Mouse (Mus musculus) neural tube, embryonic 14.5 days (tissue): ENCODE measurements around the gene Slc6a19. TPM values are rescaled to one million over a fixed set of nuclear protein-coding genes. Genes with fewer than 3 reads are reported as not detected.

Experiments used
- ATAC-seq: fragments of 200-750 bp; cut with Nextera tagmentation; 2 replicates; pipeline ENCODE4 v1.8.0; 2017; ENCODE audit warnings: low read depth, mild to moderate bottlenecking, moderate TSS enrichment, moderate library complexity
- H3K27ac ChIP-seq: fragments of 300-500 bp; sonication (generic); 2 replicates; pipeline ENCODE4 v1.5.1; 2014; ENCODE audit warnings: low read depth, mild to moderate bottlenecking, control low read depth, low read length, moderate library complexity, mixed read lengths
- H3K27me3 ChIP-seq: fragments of 300-500 bp; sonication (generic); 2 replicates; pipeline ENCODE4 v1.6.1; 2014; ENCODE audit warnings: low read length; ENCODE audit not compliant: control insufficient read depth, insufficient read depth
- H3K36me3 ChIP-seq: fragments of 300-500 bp; sonication (generic); 2 replicates; pipeline ENCODE4 v1.6.1; 2014; ENCODE audit warnings: low read length, mixed read lengths; ENCODE audit not compliant: control insufficient read depth, insufficient read depth
- H3K4me1 ChIP-seq: fragments of 300-500 bp; sonication (generic); 2 replicates; pipeline ENCODE4 v1.6.1; 2014; ENCODE audit warnings: low read length; ENCODE audit not compliant: control insufficient read depth, insufficient read depth
- H3K4me2 ChIP-seq: fragments of 300-500 bp; sonication (generic); 2 replicates; pipeline ENCODE4 v1.6.1; 2014; ENCODE audit warnings: mild to moderate bottlenecking, low read depth, low read length, control low read depth
- H3K4me3 ChIP-seq: fragments of 300-500 bp; sonication (generic); 2 replicates; pipeline ENCODE4 v1.5.1; 2014; ENCODE audit warnings: low read depth, low read length, control low read depth, mixed read lengths
- H3K9ac ChIP-seq: fragments of 300-500 bp; sonication (generic); replicated peaks from 2 replicates; pipeline ENCODE4 v1.6.1; 2014; ENCODE audit warnings: low read depth, mild to moderate bottlenecking, control low read depth, low read length, mixed read lengths
- H3K9me3 ChIP-seq: fragments of 300-500 bp; sonication (generic); 2 replicates; pipeline ENCODE4 v1.6.1; 2016; ENCODE audit warnings: low read length; ENCODE audit not compliant: control insufficient read depth
- WGBS: fragments of 180-500 bp; shearing (Covaris S2); extraction: QIAGEN DNeasy Blood & Tissue Kit; methylation state at CpG from one replicate; pipeline ENCODE4 v1.1.7; 2014; 5-methylcytosine and 5-hydroxymethylcytosine counted together
- polyA plus RNA-seq: library from polyadenylated mRNA; unstranded; fragments of >200 nt; fragmentation: Nextera tagmentation; extraction: Ambion mirVana; gene quantifications from 2 replicates; pipeline ENCODE4 v1.2.1, GENCODE M21; 2014

The Slc6a19 gene
- polyA plus RNA-seq, 1 experiment from 2014 or later: 0.07 TPM

DNA sequence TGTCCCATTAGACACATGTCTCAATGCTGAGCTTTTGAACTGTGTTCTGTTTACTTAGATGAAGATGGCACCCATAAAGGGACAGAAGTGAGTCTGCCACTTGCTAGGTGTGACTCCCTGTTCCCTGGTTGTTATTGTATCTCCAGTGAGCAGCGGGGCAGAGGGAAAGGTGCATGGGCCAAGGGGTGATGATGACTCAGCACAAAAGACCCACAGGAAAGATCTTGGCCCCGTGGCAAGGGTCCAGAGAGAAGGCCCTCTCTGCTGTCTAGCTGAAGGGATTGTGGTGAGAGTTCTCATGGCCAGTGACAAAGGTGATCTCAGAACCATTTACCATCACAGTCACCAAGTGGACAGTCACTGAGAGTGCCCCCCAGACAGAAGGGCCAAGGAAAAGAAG is 31.3 kb upstream of the Slc6a19 start:
- no peak for ATAC-seq
- Histone ChIP-seq H3K4me2 (no peak overlapping the region), H3K4me3 (no peak overlapping the region), H3K9ac (no peak overlapping the region), H3K27me3 (peaks cover 5% of the 10 kb centered on the region; the same call in 1 of the 2 replicates), H3K36me3 (no peaks in the 10 kb centered on the region), H3K9me3 (no peaks in the 10 kb centered on the region), H3K4me1 (no peaks in the 10 kb centered on the region; the same call in 1 of the 2 replicates), H3K27ac (no peak overlapping the region)
- WGBS: 83% methylated on average over 2 of the region's 2 CpGs

DNA sequence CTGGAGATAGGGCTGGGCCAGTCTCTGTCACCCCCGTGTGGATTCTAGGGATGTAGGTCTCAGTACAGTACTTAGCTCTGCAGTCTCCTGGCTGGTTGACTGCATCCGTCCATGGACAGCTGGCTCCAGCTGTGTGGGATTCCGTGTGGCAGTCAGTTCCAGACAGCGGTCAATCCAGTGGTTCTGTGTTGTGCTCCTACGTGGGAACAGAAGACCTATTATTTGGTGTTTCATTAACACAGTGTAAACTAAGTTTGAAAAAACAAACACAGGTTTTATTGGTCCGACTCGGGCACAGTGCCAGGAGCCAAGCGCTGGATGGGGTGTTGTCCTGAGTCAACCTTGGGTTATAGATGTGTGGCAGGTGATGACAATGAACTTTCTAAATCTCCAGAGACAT is 30.6 kb upstream of the Slc6a19 start:
- no peak overlapping the region for H3K4me2 ChIP-seq
- H3K4me3 ChIP-seq: no peak overlapping the region
- no peak overlapping the region for H3K27ac ChIP-seq
- WGBS: 77% methylated on average over 8 of the region's 8 CpGs
- no peaks in the 10 kb centered on the region for H3K9me3 ChIP-seq
- no peak overlapping the region for H3K9ac ChIP-seq
- no peaks in the 10 kb centered on the region for H3K36me3 ChIP-seq
- no peaks in the 10 kb centered on the region; the same call in 1 of the 2 replicates for H3K4me1 ChIP-seq
- H3K27me3 ChIP-seq: peaks cover 5% of the 10 kb centered on the region; the same call in 1 of the 2 replicates
- ATAC-seq: no peak

DNA sequence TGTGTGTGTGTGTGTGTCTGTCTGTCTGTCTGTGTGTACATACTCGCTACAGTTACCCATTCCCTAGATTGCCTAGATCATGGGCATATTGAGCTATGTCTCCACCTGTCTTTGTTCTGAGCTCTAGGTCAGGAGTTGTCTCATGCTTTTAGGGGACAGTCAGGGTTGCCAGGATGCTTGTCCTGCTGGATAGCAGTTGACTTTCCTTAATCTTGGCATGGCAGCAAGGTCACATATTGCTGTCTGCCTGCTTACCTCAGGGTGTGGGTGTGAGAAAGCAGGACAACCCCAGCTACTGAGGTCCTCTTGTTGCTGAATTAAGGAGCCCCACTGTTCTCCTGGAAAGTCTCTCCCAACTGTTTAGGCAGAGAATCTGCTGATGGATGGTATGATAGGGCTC is 29.7 kb upstream of the Slc6a19 start:
- Histone ChIP-seq H3K4me2 (no peak overlapping the region), H3K27ac (no peak overlapping the region), H3K27me3 (peaks cover 5% of the 10 kb centered on the region; the same call in 1 of the 2 replicates), H3K4me1 (no peaks in the 10 kb centered on the region; the same call in 1 of the 2 replicates), H3K36me3 (no peaks in the 10 kb centered on the region), H3K9ac (no peak overlapping the region), H3K4me3 (no peak overlapping the region), H3K9me3 (no peaks in the 10 kb centered on the region)
- 85% methylated on average over 1 of the region's 1 CpGs for WGBS
- no peak for ATAC-seq

GRCm38 (mm10) chr13:73732742-73733700 is 28.4 kb upstream of the Slc6a19 start, which contains the start of gene Slc12a7:
Gene Slc12a7, plus strand, starts transcription at chr13:73733094.
- peak within 1 kb of the TSS; percentile 31 for H3K4me3 ChIP-seq
- peak within 1 kb of the TSS; percentile 62 for H3K4me2 ChIP-seq
- no peak within 1 kb of the TSS for H3K27ac ChIP-seq
- no peaks in the 10 kb centered on the region for H3K36me3 ChIP-seq
- 4% methylated on average over 45 of the region's 48 CpGs for WGBS
- peaks cover 5% of the 10 kb centered on the region; the same call in 1 of the 2 replicates for H3K27me3 ChIP-seq
- no peaks in the 10 kb centered on the region for H3K9me3 ChIP-seq
- no peaks in the 10 kb centered on the region; the same call in 1 of the 2 replicates for H3K4me1 ChIP-seq
- ATAC-seq: peak; percentile 65; the same call in 1 of the 2 replicates
- H3K9ac ChIP-seq: peak within 1 kb of the TSS; percentile 34

DNA sequence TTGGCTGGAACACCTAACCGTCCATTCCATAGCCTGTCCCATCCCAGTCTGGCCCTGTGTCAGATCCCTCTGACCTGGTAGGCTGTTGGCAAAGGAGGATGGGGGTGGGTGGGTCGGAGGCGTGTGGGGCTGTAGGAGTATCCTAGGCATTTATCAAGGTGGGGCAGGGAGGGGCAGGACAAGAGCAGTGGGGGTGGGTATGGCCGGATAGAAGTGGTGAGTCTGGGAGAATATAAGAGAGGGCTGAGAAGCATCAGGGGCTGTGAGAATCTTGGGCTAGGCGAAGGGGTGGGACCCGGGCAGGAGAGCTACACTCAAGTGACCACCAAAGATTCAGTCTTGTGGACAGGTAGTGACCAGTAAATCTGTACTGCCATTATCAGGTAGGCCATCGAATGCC is 27.6 kb upstream of the Slc6a19 start:
- H3K27me3 ChIP-seq: peaks cover 5% of the 10 kb centered on the region; the same call in 1 of the 2 replicates
- H3K27ac ChIP-seq: no peak overlapping the region
- H3K9me3 ChIP-seq: no peaks in the 10 kb centered on the region
- H3K36me3 ChIP-seq: no peaks in the 10 kb centered on the region
- peak; percentile 59; the same call in 1 of the 2 replicates for ATAC-seq
- no peak overlapping the region for H3K9ac ChIP-seq
- H3K4me3 ChIP-seq: peak overlapping the region; percentile 31; the same call in 1 of the 2 replicates
- 71% methylated on average over 7 of the region's 7 CpGs for WGBS
- H3K4me2 ChIP-seq: peak overlapping the region; percentile 62
- no peaks in the 10 kb centered on the region; the same call in 1 of the 2 replicates for H3K4me1 ChIP-seq

DNA sequence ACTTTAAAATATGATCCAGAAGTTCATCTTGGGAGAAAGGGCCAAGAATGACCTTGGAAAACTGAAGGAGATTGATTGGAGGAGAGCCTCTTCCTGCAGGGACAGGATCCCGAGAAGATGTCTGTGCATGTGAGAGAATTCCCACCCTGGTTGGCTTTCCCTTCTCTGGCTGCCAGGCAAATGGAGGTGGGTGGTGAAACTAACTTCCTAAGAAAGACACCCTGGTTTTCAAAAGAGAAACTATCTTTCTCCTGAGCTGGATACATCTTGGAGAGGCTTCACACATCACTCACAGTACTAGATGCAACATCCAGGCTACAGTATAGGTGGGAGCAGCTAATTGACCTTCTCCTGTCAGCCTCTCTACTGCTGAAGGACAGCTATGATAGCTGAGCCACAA is 26.2 kb upstream of the Slc6a19 start:
- Histone ChIP-seq H3K4me2 (no peak overlapping the region), H3K27me3 (peaks cover 5% of the 10 kb centered on the region; the same call in 1 of the 2 replicates), H3K27ac (no peak overlapping the region), H3K4me3 (no peak overlapping the region), H3K4me1 (no peaks in the 10 kb centered on the region; the same call in 1 of the 2 replicates), H3K36me3 (no peaks in the 10 kb centered on the region), H3K9me3 (no peaks in the 10 kb centered on the region), H3K9ac (no peak overlapping the region)
- 61% methylated on average over 1 of the region's 1 CpGs for WGBS
- no peak for ATAC-seq

GRCm38 (mm10) chr13:73728633-73729032 is 24.0 kb upstream of the Slc6a19 start:
- Histone ChIP-seq H3K4me3 (no peak overlapping the region), H3K36me3 (no peaks in the 10 kb centered on the region), H3K4me1 (no peaks in the 10 kb centered on the region; the same call in 1 of the 2 replicates), H3K9me3 (no peaks in the 10 kb centered on the region), H3K9ac (no peak overlapping the region), H3K4me2 (no peak overlapping the region), H3K27ac (no peak overlapping the region), H3K27me3 (peaks cover 5% of the 10 kb centered on the region; the same call in 1 of the 2 replicates)
- ATAC-seq: no peak

GRCm38 (mm10) chr13:73727621-73728025 is 23.0 kb upstream of the Slc6a19 start:
- Histone ChIP-seq H3K36me3 (no peaks in the 10 kb centered on the region), H3K9ac (no peak overlapping the region), H3K27me3 (peaks cover 2% of the 10 kb centered on the region; the same call in 1 of the 2 replicates), H3K4me1 (no peaks in the 10 kb centered on the region; the same call in 1 of the 2 replicates), H3K9me3 (no peaks in the 10 kb centered on the region), H3K4me2 (no peak overlapping the region), H3K27ac (no peak overlapping the region), H3K4me3 (no peak overlapping the region)
- WGBS: 13% methylated on average over 2 of the region's 2 CpGs
- ATAC-seq: 0 out of 2 replicates have a peak, but pooled peaks have one; percentile 24

- 88% methylated on average over 5 of the region's 5 CpGs for whole genome bisulfite sequencing
These were observed 20.6 kb upstream of the Slc6a19 start for GRCm38 (mm10) chr13:73725315-73725714.

More at GRCm38 (mm10) chr13:73725315-73725714, 20.6 kb upstream of the Slc6a19 start:
- no peaks in the 10 kb centered on the region for H3K36me3 ChIP-seq
- H3K4me1 ChIP-seq: no peaks in the 10 kb centered on the region
- no peak overlapping the region for H3K4me3 ChIP-seq
- H3K4me2 ChIP-seq: no peak overlapping the region
- H3K9ac ChIP-seq: no peak overlapping the region
- H3K27ac ChIP-seq: no peak overlapping the region
- no peaks in the 10 kb centered on the region for H3K27me3 ChIP-seq
- ATAC-seq: no peak
- no peaks in the 10 kb centered on the region for H3K9me3 ChIP-seq
